Mouse (Mus musculus) heart, embryonic 15.5 days (tissue): ENCODE data around the gene Polr2m. TPM values are rescaled to one million over a fixed set of nuclear protein-coding genes. Genes with fewer than 3 reads are reported as not detected.
"Not testable (repeated sequence)": the region's sequence is repeated elsewhere in the genome, so short reads cannot be mapped to it uniquely, and the experiment has no call there.

ENCODE experiments used
- ATAC-seq: fragments of 200-750 bp; cut with Nextera tagmentation; replicated peaks from 2 replicates; pipeline ENCODE4 v1.8.0; 2017; ENCODE audit warnings: low read depth, moderate TSS enrichment; ENCODE audit not compliant: insufficient number of reproducible peaks, insufficient read depth, low FRiP score
- H3K27ac ChIP-seq: fragments of 300-500 bp; sonication (generic); 2 replicates; pipeline ENCODE4 v1.5.1; 2015; ENCODE audit warnings: mild to moderate bottlenecking, inconsistent platforms
- H3K27me3 ChIP-seq: fragments of 300-500 bp; sonication (generic); 2 replicates; pipeline ENCODE4 v1.6.1; 2015; ENCODE audit warnings: inconsistent platforms
- H3K36me3 ChIP-seq: fragments of 300-500 bp; sonication (generic); 2 replicates; pipeline ENCODE4 v1.6.1; 2015; ENCODE audit warnings: mild to moderate bottlenecking, inconsistent platforms
- H3K4me1 ChIP-seq: fragments of 300-500 bp; sonication (generic); replicated peaks from 2 replicates; pipeline ENCODE4 v1.6.1; 2015; ENCODE audit warnings: inconsistent platforms
- H3K4me2 ChIP-seq: fragments of 300-500 bp; sonication (generic); 2 replicates; pipeline ENCODE4 v1.6.1; 2015; ENCODE audit warnings: inconsistent platforms, mild to moderate bottlenecking, moderate library complexity
- H3K4me3 ChIP-seq: fragments of 300-500 bp; sonication (generic); 2 replicates; pipeline ENCODE4 v1.5.1; 2015; ENCODE audit warnings: mild to moderate bottlenecking, inconsistent platforms
- H3K9ac ChIP-seq: fragments of 300-500 bp; sonication (generic); 2 replicates; pipeline ENCODE4 v1.6.1; 2015; ENCODE audit warnings: mild to moderate bottlenecking, inconsistent platforms
- H3K9me3 ChIP-seq: fragments of 300-500 bp; sonication (generic); replicated peaks from 2 replicates; pipeline ENCODE4 v1.6.1; 2016; ENCODE audit warnings: inconsistent platforms
- WGBS: fragments of 180-500 bp; shearing (Covaris S2); methylation state at CpG from one replicate; pipeline ENCODE4 v1.1.7; 2015; ENCODE audit warnings: mixed read lengths; 5-methylcytosine and 5-hydroxymethylcytosine counted together
- polyA plus RNA-seq: library from polyadenylated mRNA; unstranded; fragments of >200 nt; fragmentation: Nextera tagmentation; extraction: Ambion mirVana; gene quantifications from 2 replicates; pipeline ENCODE4 v1.2.1, GENCODE M21; 2015

Polr2m gene
- polyA plus RNA-seq, 1 experiment from 2014 or later = 280 TPM

DNA sequence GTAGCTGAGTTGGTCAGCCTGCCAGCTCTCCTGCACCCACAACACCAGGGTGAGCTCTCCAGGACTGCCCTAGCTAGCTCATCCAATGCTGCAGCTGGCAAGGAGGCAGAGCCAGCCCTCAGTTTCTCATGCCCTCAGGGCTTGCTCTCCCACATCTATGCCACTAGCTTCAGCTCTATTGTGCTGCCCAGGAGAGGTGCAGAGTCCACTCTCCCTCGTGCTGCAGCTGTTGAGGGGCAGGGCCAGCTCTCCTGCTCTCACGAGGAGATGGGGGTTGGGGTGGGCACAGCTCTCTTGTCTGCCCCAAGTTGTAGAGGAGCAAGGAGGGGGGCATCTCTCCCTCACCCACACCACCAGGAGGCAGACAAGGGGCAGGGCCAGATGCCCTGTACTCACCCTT lies 10.9 kb upstream of the Polr2m start:
- Histone ChIP-seq H3K4me2 (no peak overlapping the region), H3K36me3 (0 out of 2 replicates have a peak, but pooled peaks cover 5% of the 10 kb centered on the region), H3K4me3 (no peak overlapping the region), H3K9me3 (no peaks in the 10 kb centered on the region), H3K27me3 (no peaks in the 10 kb centered on the region), H3K4me1 (0 out of 2 replicates have a peak, but pooled peaks cover 4% of the 10 kb centered on the region), H3K9ac (no peak overlapping the region), H3K27ac (no peak overlapping the region)
- 50% methylated on average over 2 of the region's 2 CpGs for WGBS
- no peak for ATAC-seq

DNA sequence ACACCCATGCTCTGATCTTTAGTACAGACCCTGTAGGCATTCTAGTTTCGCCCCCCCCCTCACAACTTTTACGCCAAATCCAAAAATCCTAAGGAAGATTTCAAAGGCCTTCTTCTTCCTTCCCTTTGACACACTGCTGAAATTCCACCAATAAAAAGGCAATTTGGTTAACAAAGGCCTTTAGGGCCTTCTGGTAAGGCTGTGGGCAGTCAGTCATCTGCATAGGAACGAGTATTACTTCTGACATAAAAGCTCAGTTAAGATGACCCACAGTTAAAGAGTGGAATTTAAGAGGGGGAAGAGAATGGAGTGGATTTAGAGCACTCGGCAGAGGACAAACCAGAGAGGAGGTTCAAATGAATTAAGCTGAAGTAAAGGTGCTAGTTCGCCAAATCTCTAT lies 8.0 kb upstream of the Polr2m start:
- Histone ChIP-seq H3K9me3 (no peaks in the 10 kb centered on the region), H3K4me1 (0 out of 2 replicates have a peak, but pooled peaks cover under 1% of the 10 kb centered on the region), H3K4me2 (no peak overlapping the region), H3K36me3 (no peaks in the 10 kb centered on the region), H3K4me3 (no peak overlapping the region), H3K27ac (no peak overlapping the region), H3K27me3 (no peaks in the 10 kb centered on the region), H3K9ac (no peak overlapping the region)
- WGBS = 83% methylated on average over 5 of the region's 5 CpGs
- no peak for ATAC-seq

DNA sequence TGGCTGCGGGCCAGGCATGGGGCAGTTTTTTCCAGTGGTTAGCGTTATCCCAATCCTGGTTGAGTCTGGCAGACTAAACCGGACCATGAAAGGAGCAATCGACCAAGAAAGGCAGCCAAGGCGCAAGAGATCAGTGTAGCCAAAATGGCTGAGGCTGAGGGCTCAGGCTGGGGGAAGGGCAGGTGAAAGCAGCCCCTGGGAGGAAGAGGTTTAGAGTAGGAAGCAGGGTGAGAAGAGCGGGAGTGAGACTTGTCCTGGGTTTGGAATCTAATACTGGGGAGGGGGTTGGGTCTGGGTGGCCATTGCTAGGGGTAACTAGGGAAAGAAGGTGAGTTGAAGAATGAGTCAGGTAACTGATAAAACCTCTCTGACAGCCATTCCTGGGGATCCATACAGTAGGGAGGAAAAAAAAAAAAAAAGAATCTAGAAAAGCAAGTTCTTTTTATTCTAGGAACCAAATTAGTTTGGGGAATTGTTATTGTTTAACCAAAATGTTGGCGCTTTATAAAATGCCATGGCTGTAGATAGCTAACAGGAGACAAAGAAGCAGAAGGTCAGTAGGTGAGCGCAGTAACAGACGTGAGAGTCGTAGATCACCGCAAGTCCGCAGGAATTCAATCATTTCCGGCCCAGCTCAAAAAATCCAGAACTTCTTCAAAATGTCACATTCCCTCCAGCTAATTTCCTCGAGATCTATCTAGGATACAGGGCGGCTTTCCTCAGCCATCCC lies 6.7 kb upstream of the Polr2m start:
- 74% methylated on average over 15 of the region's 15 CpGs for WGBS
- no peak overlapping the region for H3K27ac ChIP-seq
- H3K9ac ChIP-seq = no peak overlapping the region
- no peak for ATAC-seq
- H3K36me3 ChIP-seq = no peaks in the 10 kb centered on the region
- H3K4me1 ChIP-seq = no peaks in the 10 kb centered on the region
- H3K4me3 ChIP-seq = no peak overlapping the region
- H3K4me2 ChIP-seq = no peak overlapping the region
- H3K27me3 ChIP-seq = no peaks in the 10 kb centered on the region
- H3K9me3 ChIP-seq = no peaks in the 10 kb centered on the region

DNA sequence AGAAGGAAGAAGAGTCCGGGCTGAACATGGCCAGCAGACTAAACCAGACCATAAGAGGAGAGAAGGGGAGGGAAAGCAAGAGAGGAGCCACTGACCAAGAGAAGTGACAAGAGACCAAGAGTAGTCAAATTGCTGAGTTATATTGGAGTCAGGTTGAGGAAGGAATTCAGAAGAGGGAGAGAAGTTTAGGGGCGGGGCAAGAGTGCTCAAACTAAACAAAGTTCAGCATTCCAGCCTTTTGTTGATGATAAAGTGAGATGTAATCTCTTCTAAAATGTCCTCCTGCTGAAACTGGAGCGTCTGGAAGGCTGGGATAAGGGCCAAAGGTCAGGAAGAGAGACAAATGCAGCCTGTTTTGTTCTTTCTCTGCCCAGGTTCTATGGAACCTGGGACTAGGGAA lies 4.3 kb upstream of the Polr2m start:
- Histone ChIP-seq H3K4me1 (no peaks in the 10 kb centered on the region), H3K27me3 (no peaks in the 10 kb centered on the region)
- WGBS = 54% methylated on average over 3 of the region's 3 CpGs

DNA sequence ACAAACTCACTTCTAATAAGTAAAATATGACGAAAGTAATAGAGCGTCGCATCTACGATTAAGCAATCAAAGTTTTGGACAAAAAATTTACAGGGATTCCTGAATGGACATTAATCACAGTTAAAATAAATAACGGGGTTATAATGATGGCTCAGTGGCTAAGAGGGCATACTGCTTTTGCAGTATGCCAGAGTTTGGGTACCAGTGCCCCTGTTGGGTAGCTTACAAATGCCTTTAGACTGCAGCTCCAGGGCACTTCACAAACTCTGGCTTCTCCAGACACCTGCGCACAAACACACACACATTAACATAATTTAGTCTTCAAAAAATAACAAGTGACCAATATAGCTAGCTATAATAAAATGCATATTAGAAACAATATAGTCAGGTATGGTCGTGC lies 392 bp upstream of the Polr2m start:
- H3K9ac ChIP-seq = no peak overlapping the region
- H3K36me3 ChIP-seq = peaks cover 25% of the 10 kb centered on the region
- H3K27ac ChIP-seq = peak overlapping the region; percentile 98
- H3K4me2 ChIP-seq = peak overlapping the region; percentile 72
- WGBS = 42% methylated on average over 7 of the region's 7 CpGs
- H3K4me3 ChIP-seq = peak overlapping the region; percentile 91
- H3K4me1 ChIP-seq = peaks cover 7% of the 10 kb centered on the region
- no peaks in the 10 kb centered on the region for H3K27me3 ChIP-seq
- no peaks in the 10 kb centered on the region for H3K9me3 ChIP-seq
- ATAC-seq = no peak

More for the DNA sequence above, 4.3 kb upstream of the Polr2m start:
- no peak overlapping the region for H3K4me3 ChIP-seq
- no peak overlapping the region for H3K9ac ChIP-seq
- H3K9me3 ChIP-seq = no peaks in the 10 kb centered on the region
- no peaks in the 10 kb centered on the region for H3K36me3 ChIP-seq
- no peak overlapping the region for H3K27ac ChIP-seq
- ATAC-seq = no peak
- H3K4me2 ChIP-seq = no peak overlapping the region

DNA sequence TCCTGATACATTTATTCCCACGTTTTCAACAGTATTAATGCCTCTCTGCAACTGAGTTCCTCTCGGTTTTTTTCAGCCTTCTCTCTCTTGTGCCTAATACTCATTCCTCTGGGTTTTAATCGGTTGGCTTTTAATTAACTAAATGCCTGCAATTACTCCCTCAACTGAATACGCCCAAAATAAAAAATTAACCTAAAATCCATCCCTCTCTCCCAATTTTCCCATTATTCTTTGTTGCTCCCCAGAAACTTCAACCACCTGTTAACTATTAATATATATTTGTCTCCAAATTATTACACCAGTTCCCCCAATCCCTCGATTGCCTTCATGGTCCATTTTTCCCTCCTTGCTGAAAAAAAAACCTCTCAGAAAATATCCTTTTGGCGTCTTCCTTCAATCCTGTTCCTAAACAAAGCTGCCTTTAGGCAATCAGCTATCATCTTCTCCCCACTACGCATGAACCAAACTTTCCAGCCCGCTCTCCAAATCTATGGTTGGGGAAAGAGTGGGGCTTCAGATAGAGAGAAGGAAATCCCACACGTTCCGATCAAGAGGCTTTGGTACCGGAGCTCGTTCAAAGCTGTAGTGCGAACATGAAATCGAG lies 762 bp downstream of the Polr2m start:
- WGBS = 1% methylated on average over 14 of the region's 14 CpGs
- Histone ChIP-seq H3K4me1 (peaks cover 18% of the 10 kb centered on the region), H3K27me3 (no peaks in the 10 kb centered on the region), H3K9me3 (no peaks in the 10 kb centered on the region), H3K4me2 (peak overlapping the region; percentile 72), H3K36me3 (peaks cover 36% of the 10 kb centered on the region), H3K27ac (peak overlapping the region; percentile 98), H3K4me3 (peak overlapping the region; percentile 91), H3K9ac (peak overlapping the region; percentile 100)
- ATAC-seq = no peak

DNA sequence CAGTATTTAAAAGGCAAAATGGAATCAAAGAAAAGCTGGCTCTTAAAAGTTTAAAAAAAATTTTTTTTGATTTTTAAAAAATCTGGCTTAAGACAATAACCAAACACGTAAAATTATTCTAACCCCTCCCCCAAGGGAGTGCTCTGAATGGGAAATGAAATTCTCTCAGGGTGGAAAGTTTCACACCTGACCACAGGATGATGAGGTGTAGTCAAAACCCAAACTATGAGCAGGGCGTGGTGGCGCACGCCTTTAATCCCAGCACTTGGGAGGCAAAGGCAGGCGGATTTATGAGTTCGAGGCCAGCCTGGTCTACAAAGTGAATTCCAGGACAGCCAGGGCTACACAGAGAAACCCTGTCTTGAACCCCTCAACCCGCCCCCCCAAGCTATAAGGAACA lies 1.9 kb downstream of the Polr2m start:
- H3K9me3 ChIP-seq, H3K27ac ChIP-seq, H3K27me3 ChIP-seq, H3K9ac ChIP-seq, ATAC-seq: not testable (repeated sequence)
- 78% methylated on average over 7 of the region's 7 CpGs for WGBS
- Histone ChIP-seq H3K4me3 (peak overlapping the region; percentile 91), H3K4me2 (peak overlapping the region; percentile 72), H3K36me3 (peaks cover 48% of the 10 kb centered on the region), H3K4me1 (peaks cover 18% of the 10 kb centered on the region)

DNA sequence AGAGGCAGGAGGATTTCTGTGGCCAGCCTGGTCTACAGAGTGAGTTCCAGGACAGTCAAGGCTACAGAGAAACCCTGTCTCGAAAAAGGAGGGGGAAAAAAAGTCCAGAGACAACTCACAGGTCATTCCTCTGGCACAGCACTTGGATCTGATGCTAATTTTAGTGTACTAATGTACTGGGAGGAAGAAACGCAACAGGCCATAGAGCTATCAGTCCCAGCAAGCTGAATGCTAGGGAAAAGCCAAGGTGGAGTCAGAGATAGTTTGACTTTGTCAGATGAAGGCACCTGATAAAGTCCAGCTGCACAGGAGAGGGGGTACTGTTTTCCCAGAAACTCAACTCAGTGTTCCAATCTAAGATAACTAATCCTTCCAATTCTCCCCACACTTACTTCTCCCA lies 5.4 kb downstream of the Polr2m start:
- Histone ChIP-seq H3K36me3 (peaks cover 79% of the 10 kb centered on the region), H3K4me1 (peaks cover 18% of the 10 kb centered on the region)
- 55% methylated on average over 2 of the region's 2 CpGs for WGBS

DNA sequence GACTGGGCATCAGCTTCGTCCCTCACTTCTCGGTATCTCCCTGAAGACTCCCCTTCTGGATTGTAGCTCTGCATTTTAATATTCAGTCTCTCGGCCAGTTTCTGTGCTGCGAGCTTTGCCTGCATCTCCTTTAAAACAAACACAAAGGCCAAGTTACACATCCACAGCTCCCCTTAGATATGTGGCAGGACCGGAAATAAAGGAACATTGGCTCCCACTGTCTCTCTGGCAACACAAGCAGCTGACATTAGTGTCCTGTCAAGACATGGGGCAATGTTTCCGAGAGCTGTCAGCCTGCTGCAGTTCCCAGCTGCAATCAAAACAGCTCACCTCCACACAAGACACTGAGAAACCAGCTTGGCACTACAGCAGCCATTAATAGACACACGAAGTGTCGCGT lies 6.3 kb downstream of the Polr2m start:
- WGBS = 73% methylated on average over 9 of the region's 9 CpGs
- peaks cover 88% of the 10 kb centered on the region for H3K36me3 ChIP-seq
- H3K4me1 ChIP-seq = peaks cover 18% of the 10 kb centered on the region
- H3K9me3 ChIP-seq = no peaks in the 10 kb centered on the region
- no peaks in the 10 kb centered on the region for H3K27me3 ChIP-seq
- no peak overlapping the region for H3K4me2 ChIP-seq
- H3K9ac ChIP-seq = no peak overlapping the region
- no peak overlapping the region for H3K4me3 ChIP-seq
- no peak for ATAC-seq
- no peak overlapping the region for H3K27ac ChIP-seq

More for the DNA sequence above, 5.4 kb downstream of the Polr2m start:
- ATAC-seq = no peak
- H3K27me3 ChIP-seq = no peaks in the 10 kb centered on the region
- H3K4me2 ChIP-seq = no peak overlapping the region
- H3K27ac ChIP-seq = no peak overlapping the region
- no peaks in the 10 kb centered on the region for H3K9me3 ChIP-seq
- H3K4me3 ChIP-seq = no peak overlapping the region
- H3K9ac ChIP-seq = no peak overlapping the region

DNA sequence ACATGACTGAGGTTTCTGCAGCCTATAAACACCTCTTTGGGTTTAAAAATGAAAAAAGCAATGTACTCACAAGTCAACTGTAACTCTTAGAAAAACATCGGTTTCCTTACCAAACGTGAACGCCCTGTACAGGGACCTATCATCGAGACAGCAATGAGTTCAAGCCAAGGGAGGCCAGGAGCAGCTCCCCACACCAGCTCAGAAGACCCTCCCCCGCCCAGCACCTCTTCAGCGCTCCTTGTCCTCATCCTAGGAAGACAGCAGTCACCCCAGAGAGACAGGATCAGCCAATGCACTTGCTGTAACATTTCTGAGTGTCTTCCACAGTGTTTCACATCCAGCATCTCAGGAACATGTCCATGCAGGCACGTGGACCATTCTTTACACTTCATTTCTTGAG lies 7.1 kb downstream of the Polr2m start:
- Histone ChIP-seq H3K27ac (no peak overlapping the region), H3K4me3 (no peak overlapping the region), H3K4me2 (no peak overlapping the region), H3K9ac (no peak overlapping the region), H3K27me3 (no peaks in the 10 kb centered on the region), H3K4me1 (peaks cover 16% of the 10 kb centered on the region), H3K36me3 (peaks cover 94% of the 10 kb centered on the region), H3K9me3 (no peaks in the 10 kb centered on the region)
- WGBS = 90% methylated on average over 7 of the region's 7 CpGs
- no peak for ATAC-seq

DNA sequence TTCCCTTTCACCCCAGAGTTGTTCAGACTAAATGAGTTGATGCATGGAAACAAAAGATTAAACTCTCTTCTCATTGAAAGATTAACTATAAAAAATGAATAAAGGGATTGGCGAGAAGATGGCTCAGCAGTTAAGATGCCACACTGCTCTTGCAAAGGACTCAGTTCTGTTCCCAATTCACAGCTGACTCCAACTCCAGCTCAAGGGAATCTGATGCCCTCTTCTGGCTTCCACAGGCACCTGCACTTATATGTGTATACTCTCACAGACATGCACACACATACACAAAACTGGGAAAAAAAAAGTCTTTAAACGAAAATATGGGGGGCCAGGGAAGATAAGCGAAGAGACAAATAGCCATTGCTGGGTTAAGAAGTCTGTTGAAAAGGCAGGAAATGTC lies 9.1 kb downstream of the Polr2m start:
- H3K9ac ChIP-seq = no peak overlapping the region
- no peak for ATAC-seq
- H3K4me2 ChIP-seq = no peak overlapping the region
- H3K36me3 ChIP-seq = peaks cover 75% of the 10 kb centered on the region
- 94% methylated on average over 3 of the region's 3 CpGs for WGBS
- H3K9me3 ChIP-seq = no peaks in the 10 kb centered on the region
- H3K4me3 ChIP-seq = no peak overlapping the region
- no peak overlapping the region for H3K27ac ChIP-seq
- H3K27me3 ChIP-seq = no peaks in the 10 kb centered on the region
- H3K4me1 ChIP-seq = peaks cover 11% of the 10 kb centered on the region

DNA sequence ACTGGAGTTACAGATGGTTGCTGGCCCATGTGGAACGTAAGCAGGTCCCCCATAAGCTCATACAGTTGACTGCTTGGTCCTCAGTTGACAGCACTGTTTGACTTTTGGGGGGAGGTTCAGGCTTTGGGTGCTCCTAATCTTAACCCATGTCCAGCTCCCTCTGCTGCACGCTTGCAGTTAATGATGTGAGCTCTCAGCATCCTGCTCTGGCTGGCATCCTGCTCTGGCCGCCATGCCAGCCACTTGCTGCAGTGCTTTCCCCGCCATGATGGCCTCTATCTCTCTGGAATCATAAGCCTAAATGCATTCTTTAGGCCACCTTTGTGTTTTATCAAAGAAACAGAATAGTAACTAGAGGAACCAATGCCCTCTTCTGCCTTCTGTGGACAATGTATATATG lies 10.2 kb downstream of the Polr2m start:
- no peak overlapping the region for H3K4me3 ChIP-seq
- no peaks in the 10 kb centered on the region for H3K27me3 ChIP-seq
- no peak overlapping the region for H3K27ac ChIP-seq
- H3K4me2 ChIP-seq = no peak overlapping the region
- H3K4me1 ChIP-seq = peaks cover 6% of the 10 kb centered on the region
- WGBS = 95% methylated on average over 4 of the region's 4 CpGs
- no peak overlapping the region for H3K9ac ChIP-seq
- H3K36me3 ChIP-seq = peaks cover 64% of the 10 kb centered on the region
- ATAC-seq = no peak
- H3K9me3 ChIP-seq = no peaks in the 10 kb centered on the region
